Mouse (Mus musculus): ENCODE measurements at regions not wholly inside any gene's neighbourhood (a gene's known extent, or its start where the extent isn't known, plus 50 kb on each side); places are given as distances from the start of the nearest gene placed in this dataset.

DNA sequence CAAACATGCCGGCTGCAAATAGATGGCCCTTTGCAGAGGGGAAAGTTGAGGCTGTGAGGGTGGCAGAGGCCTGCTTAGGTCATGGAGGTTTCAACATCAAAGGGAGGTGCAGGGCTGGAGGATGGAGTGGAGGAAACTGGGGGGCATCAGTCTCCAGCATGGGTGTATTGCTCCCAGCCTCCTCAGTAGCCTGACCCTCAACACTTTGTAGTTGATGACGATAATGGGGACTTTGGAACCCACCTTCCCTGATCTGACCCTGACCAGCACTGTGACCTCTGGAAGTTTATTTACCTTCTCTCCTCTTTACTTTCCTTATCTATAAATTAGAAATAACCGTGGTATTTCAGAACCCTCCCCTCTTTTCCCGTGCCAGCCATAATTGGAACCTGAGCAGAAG lies 56.2 kb downstream of the Gm26897 start:
- DNase-seq (ENCODE audit: low spot score) = no peak

DNA sequence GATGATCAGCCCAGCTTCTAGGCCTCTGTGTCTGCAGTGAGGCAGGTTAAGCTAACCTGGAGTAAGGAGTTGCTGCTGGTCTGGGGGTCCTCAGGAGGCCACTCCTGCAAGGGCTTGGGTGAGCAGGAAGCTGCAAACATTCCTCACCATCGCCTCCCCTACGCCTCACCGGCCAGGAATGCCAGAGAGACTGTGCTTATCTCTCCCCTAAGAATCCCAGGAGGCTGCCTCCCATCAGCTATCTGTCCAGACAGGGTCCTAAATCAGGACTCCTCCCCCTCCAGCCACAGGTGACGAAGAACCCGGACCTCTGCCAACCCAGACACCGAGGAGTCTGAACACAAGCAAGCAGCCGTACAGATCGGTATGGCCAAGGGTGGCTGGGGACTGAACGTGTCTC lies 56.8 kb downstream of the Gm26897 start:
- DNase-seq (ENCODE audit: low spot score) = no peak

- no peak for DNase-seq (ENCODE audit: low spot score)
These were observed 57.4 kb downstream of the Gm26897 start for GRCm38 (mm10) chr5:111791089-111791561.

DNA sequence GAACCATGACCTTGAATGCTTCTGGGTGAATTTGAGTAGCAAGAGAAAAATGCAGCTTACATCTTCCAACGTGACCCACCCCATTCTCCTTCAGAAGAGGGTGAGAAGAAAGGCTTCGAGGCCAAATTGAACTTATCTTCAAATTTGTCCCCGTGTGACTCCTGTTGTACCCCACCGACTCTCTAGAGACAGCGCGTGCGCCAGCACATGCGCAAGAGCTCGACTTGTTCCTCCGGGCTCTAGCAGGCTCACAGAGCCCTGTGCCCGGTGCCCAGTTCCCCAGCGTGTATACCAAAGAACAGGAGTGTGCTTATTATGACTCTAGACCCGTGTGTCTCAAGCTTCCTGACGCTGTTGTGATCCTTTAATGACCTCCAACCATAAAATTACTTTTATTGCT lies 59.0 kb downstream of the Gm26897 start:
- DNase-seq (ENCODE audit: low spot score) = no peak

DNA sequence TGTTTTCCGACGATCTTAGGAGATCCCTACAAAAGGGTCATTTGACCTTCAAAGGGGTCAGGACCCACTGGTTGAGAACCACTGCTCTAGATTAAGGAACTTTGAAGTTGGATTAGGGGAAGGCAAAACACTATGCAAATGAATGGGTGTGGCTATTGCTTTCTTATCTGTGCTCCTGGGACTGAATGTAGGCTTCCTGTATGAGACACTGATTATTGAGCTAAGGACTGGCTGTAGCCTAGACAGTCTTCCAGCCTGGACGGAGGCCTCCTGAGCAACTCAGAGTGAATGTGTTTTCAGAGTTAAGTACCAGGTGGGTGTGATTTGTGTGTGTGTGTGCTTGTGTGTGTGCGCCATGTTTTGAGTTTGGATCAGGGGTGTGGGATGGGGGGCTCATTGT lies 59.5 kb downstream of the Gm26897 start:
- DNase-seq (ENCODE audit: low spot score) = no peak

DNA sequence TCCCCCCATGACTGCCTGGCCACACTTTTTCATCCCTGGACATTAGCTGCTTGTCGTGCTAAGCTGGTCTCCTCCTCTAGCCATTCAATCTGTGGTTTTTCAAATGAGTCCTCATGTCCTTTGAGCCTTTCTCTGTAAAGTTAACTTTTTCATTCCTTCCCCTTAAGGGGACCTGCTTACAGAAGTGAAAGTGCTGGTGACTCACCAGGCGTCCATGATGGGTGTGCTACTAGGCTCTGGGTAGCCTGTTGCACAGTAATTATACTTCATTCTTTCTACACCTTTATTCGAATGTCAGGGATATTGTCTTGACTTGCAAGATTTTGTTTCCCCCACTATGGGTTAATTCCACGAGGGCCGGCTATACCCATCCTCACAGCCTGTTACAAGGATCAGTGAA lies 63.2 kb downstream of the Gm26897 start:
- no peak for DNase-seq (ENCODE audit: low spot score)

DNA sequence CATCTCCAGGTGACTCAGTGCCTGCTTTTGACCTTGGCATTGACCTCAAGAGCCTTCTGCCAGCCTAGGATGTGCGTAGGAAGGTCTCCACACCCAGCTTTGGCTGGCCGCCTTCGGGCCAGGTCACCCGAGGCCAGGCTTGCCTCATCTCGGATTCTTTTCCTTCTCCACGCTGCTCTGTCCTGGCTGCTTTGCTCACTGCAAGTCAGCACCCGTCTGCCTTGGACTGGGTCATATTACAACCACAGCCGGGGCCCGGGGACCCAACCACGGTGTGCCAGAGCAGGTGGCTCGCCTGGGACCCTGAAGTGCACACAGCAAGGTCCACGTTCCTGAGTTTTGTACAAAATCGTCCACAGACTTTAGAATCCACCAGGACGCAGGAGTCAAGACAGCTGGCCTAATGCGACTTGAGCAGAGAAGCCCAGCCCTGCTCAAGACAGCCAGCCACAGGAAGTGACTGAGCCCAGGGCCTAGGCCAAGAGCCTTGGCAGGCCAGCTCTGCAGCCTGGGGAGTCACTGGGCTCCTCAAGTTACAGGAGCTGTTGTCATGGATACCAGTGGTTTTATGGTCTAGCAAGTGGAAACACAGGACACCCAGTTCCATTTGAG lies 66.1 kb downstream of the Gm26897 start:
- DNase-seq (ENCODE audit: low spot score) = peak; percentile 40

- no peak for DNase-seq (ENCODE audit: low spot score)
These were observed 66.8 kb downstream of the Gm26897 start for GRCm38 (mm10) chr5:111800511-111800910.

- DNase-seq (ENCODE audit: low spot score) = no peak
These were observed 67.3 kb downstream of the Gm26897 start for GRCm38 (mm10) chr5:111801051-111801450.

GRCm38 (mm10) chr5:111804542-111804941 lies 70.8 kb downstream of the Gm26897 start:
- DNase-seq (ENCODE audit: low spot score) = no peak

DNA sequence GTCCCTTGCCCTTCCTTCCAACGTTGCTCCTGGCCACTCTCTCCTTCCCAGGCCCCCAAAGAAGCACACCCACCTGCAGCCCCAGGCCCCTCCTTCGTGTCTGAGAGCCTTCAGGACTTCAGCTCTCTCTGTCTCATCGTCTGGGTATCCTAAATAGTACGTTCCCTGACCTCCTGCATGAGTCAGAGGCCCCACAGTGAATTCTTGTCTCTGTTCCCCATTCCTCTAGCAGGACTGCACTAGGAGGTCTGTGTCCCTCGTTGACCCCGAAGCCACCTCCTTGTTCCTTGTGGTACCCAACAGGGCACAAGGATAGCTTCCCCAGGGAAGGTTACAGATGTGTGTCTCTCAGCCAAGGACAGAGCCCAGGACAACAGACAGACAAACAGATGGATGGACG lies 71.4 kb downstream of the Gm26897 start:
- no peak for DNase-seq (ENCODE audit: low spot score)

GRCm38 (mm10) chr5:111805761-111806191 lies 72.1 kb downstream of the Gm26897 start:
- no peak for DNase-seq (ENCODE audit: low spot score)

GRCm38 (mm10) chr5:111810079-111810808 lies 76.5 kb downstream of the Gm26897 start:
- DNase-seq (ENCODE audit: low spot score) = no peak

- no peak for DNase-seq (ENCODE audit: low spot score)
These were observed 78.9 kb downstream of the Gm26897 start for GRCm38 (mm10) chr5:111812581-111812980.

GRCm38 (mm10) chr5:111813090-111813753 lies 79.5 kb downstream of the Gm26897 start:
- DNase-seq (ENCODE audit: low spot score) = no peak

DNA sequence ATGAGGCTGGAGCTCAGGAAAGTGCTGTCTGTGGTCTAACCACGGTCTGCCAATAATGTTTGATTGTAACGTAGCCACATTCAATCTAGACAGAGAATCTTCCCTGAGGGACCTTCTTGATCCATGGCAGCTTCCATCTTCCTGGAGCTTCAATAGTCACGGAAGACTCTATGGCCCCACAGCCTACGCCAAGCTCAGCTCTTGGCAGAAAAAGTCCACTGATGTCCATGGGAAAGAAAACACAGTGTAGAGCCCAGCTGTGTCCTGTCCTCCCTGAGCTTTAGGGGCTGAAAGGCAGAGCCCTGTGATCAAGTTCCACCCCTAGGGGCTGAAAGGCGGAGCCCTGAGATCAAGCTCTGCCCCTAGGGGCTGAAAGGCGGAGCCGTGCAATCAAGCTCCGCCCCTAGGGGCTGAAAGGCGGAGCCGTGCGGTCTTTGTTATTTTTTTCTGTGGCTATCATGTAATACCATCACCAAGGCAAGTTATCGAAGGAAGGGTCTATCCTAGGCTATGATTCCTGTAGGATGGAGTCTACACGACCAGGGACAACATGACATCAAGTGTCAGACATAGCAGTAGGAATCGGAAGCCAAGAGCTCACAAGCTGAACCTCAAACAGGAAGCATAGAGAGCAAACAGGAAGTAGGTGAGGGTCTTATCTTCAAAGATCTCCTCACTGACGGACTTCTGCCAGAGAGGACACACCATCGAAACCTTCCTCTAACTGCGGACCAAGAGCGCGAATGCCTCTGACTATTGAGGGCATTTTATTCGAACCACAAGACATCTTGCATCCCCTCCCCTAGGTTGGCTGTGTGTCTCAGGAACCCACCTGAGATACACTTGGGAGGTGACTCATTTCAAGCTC lies 81.4 kb downstream of the Gm26897 start:
- DNase-seq (ENCODE audit: low spot score) = no peak

DNA sequence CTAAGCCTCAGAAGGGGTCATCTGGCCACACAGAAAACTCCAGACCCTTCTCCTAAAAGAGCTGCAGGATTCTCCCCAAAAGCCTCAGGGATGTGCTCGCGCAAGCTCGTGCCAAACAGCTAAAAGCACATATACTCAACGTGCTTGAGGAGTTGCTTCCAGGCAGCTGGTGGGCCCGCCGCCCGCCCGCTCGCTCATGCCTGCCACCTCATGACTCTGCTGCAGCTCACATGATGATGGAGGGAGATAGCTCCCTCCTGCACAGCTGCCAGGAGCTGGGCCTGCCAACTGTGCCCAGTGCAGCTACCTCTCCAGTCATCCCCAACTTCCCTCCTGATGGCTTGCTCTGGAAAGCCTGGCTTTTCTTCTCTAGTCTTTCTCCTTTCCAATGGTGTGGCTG lies 87.2 kb downstream of the Gm26897 start:
- no peak for DNase-seq (ENCODE audit: low spot score)

GRCm38 (mm10) chr5:111822882-111823281 lies 89.2 kb downstream of the Gm26897 start:
- no peak for DNase-seq (ENCODE audit: low spot score)

GRCm38 (mm10) chr5:111823420-111823819 lies 89.7 kb downstream of the Gm26897 start:
- DNase-seq (ENCODE audit: low spot score) = no peak

DNA sequence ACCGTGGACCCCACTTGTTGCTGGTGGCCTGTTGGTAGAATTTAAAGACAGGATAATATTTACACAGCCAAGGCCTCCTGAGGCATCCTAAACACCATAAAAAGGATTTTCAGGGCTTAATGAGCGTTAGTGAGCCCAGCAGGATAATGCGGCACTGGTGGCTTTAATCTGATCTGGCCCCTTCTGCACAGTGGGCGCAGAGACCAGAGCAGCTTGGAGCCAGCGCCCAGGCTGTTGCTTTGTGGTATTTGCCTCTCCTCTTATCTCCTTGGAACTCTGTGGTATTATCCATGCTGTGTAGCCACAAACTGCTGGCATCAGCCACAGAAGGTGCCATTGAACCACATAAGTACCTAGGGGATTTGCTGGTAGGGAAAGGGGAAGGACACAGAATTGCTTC lies 90.1 kb downstream of the Gm26897 start:
- DNase-seq (ENCODE audit: low spot score) = no peak

- no peak for DNase-seq (ENCODE audit: low spot score)
These were observed 90.9 kb downstream of the Gm26897 start for GRCm38 (mm10) chr5:111824600-111825130.

GRCm38 (mm10) chr5:111829891-111830290 lies 96.2 kb downstream of the Gm26897 start:
- no peak for DNase-seq (ENCODE audit: low spot score)

Data from urinary bladder, adult 2 months (tissue).